Mouse (Mus musculus) thymus, postnatal 4 days (tissue): ENCODE data around the gene Trpc1.
A peak's percentile ranks its signal among the peaks of the same experiment; 100 is the strongest.

ENCODE experiments used
- DNase-seq: peaks from one replicate; pipeline ENCODE4 v3.0.0; 2021

Gene Trpc1

DNA sequence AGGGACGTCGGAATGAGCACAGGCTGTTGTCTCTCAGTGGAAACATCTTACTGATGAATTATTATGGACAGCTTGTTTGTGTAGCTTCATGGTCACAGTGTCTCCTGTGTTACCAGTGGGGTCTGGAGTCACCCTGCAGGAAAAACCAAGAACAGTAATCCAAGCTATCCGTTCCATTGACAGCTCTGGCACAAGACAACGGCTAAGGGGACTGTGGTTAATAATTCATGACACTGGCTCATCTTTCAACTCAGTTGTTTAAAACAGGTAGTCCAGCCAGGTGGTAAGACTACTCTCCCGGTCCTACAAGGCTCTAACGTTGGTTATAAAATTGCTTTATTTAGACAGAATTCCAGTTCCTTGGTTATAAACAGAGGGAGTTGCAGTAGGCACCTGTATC is 53.6 kb downstream of the Trpc1 start:
- no peak for DNase-seq

DNA sequence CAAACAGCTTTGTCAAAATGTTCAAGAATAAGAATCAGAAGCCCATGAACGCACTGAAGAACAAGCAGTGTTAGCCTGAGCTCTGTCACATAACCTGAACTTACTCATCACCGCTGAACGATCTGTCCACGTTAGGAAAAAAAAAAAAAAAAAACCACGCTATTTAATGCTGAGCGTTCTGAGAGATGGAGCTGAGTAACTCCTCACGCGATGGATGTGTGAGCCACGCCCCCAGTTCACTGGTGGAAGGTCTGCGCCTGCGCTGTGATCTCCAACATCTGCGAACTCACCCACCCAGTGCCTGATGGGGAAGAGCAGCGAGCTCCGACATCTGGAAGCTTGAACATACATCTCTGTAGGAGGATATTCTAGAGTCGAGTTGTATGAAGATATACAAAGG is 55.2 kb downstream of the Trpc1 start:
- DNase-seq, result no peak

DNA sequence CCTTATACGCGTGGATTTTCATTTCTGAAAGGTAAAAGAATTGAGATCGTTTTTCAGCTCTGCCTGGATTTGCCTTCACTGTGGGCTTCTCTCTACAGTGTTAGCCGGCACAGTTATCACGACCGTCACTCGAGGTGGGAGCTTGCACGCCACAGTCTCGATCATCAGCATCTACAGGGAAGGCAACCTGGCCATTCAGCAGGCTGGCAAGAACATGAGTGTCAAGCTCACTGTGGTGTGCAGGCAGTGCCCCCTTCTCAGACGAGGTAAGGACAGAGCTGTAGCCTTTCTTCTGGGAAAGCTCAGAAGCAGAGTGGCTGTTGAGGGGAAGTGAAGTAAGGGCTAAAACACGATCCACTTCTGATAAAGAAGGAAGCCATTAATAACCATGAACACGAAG is 55.6 kb downstream of the Trpc1 start:
- DNase-seq, result no peak

DNA sequence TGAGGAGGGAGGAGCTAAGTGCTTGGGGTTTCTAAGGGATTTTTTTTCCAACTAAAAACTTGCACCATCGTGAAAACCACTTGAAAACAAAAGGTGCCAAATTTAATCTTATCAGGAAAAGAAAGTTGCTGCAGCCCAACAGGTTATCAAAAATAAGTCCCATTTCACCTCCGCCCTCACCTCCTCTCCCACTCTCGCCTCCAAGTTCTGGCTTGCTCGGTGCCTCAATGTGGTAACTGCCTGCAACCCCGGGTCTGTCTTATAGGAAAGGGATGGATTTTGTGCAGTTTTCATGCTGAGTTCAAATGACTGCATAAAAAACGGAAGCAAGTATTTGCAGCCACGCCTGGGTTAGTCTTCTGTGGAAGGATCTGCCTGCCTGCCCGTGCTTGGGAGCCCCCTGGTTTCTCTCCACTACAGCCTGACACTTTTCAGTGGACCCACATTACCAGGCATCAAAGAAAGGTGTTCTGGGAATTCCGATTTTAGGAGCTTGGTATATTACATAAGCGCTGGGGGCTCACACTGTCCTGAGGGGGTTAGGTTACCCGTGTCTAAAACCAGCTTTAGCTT is 56.6 kb downstream of the Trpc1 start:
- no peak for DNase-seq

DNA sequence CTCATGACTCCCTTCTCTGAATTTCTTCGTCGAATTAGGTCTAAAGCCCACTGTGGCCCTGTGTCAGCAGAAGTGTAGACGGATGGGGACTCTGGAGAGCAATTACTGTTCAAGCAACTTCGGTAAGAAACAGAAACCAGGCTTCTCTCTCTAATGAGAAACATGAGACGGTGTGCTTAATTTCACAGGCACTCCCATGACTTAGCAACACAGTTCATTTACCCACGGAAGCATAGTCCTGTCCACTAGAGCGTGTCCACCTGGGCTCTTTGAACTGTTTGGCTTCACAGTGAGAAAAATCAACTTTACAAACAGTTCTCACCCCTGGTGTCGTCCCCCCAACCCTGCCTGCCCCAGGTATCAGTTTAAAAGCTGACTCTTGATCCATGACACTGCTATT is 57.4 kb downstream of the Trpc1 start:
- no peak for DNase-seq

DNA sequence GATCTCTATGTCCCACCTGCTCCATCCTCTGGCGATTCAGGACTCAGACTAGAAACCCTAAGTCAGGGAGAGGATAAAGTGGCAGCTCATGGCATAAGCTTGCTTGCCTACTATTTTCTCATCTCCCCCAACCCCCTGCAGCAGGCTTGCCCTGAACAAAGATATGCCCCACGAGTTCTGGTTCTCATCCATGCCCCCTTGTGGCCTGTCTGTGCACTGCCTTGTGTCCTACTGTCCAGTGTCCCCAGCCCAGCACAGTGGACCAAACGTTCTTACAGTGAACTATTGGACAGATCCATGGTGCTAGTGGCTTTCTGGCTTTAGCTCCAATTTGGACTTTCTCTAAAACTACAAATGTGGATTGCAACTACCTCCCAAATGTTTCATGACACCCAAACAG is 62.1 kb downstream of the Trpc1 start:
- peak; percentile 22 for DNase-seq

DNA sequence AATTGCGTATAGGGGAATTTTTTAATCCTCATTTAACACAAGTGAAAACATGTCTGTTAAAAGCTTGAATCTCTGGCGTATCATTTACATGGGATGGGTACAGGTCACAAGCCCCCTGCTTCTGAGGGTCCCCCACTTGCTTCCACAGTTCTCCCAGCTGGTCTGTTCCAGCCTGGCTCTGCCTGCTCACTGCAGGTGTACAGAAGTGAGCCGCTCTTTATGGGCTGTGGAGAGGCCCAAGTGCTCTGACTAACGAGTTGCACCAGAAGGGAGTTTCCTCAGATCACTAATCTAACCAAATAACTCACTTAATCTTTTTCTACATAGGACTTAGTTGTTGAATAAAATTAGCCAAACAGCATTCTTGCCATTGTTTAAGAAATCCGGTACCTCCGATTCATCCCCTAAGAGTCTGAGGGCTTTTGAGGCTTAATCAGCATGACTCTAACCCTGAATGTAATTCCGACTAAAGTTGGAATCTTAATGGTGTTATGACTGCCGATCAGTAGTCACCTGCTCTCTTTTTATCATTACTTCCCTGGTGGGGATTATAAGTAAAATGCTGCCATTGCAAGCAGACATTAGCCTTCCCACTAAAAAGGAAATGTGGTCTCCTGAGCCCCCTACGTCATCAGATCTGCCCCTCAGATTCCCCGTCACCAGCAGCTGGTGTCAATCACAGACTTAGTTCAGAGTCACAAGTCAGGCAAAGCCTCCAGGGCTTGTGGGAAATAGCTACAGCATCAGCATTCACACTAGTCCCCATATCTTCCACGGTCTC is 64.3 kb downstream of the Trpc1 start:
- no peak for DNase-seq

DNA sequence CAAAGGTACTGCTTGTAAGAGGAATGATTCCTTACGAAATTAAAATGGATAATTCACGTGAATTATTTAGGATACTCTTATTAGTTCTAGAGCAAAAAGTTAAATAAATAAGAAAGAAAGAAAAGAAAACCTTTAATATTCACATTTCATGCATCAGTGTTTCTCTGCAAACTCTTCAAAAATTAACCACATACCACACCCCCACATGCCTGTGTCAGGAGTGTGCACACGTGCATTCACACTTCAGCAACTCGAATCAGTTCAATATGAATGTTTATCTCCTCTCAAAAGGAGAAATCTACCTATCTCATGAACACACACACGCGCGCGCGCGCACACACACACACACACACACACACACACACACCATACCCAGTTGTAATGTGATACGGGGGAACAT is 69.5 kb downstream of the Trpc1 start:
- no peak for DNase-seq

DNA sequence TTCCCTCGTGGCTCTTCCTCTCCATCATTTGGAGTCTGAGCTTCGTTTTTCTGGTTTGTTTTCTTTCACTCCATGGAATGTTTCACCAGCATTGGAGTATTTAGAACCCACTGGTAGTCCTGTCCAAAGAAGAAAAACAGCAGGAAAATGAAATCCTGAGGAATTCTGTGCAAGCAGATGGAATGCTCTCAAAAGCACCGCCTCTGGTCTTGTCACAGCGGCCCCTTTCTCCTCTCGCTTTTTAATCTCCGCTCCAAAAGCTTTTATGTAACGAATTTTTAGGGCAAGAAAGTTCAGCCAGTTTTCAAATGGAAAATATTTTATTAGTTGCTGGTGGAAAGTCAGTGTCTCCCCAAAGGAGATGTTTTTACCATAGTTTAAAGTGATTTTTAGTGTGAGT is 70.2 kb downstream of the Trpc1 start:
- DNase-seq, result no peak

DNA sequence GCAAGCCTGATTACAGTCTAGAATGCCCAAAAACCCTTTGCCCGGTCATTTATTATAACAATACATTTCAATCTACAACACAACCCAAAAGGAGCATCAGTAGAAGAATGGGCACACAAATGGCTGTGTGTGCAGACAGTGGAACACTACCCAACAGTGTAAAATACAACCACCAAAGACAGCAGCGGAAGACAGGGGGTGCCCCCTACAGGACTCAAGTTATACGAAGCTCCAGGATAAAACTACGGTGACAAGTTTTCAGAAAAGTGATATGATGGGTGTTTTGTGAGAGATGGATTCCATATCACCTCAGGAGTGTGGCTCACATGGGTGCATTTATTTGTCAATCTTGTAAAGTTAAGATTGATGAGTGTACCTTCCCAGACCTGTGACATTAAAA is 74.2 kb downstream of the Trpc1 start:
- DNase-seq, result no peak

DNA sequence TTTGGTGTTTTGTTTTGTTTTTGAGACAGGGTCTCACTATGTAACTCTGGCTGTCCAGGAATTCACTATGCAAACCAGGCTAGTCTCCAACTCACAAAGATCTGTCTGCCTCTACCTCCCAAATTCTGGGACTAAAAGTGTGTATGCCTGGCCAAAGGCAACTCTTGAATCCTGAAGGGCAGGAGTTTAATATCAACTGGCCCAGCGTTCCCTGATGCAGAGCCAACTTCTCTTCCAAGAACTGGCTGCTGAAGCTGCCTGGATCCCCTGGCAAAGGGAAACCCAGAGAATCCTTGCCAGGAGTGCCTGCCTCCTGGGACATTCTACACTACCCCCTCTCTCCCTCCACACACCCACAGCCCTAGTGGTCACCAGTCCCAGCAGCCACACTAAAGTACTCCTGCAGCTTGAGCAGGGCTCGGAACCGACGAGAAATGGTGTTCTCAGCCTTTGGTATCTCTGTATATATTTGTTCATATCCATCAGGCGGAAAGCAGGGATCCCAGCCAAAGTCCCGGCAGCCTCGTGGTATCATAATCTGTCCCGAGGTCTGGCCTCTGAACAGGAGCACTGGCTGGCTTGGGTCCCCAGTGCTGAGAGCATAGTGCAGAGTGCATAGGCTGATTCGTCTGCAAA is 75.0 kb downstream of the Trpc1 start:
- no peak for DNase-seq

DNA sequence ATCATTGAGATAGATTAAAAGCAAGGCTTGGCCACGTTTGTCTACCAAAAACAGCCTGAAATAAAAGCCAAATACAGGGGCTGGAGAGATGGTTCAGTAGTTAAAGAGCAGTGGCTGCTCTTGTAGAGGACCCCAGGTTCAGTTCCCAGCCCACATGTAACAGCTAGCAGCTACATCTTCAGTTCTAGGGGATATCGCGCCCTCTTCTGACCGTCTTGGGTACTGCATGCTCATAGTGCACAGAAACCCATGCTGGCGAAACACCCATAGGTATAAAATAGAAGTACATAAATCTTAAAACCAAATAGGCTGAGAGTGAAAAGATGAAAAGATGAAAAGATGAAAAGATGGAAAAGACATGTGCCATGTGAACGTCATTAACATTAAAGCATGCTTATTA is 77.4 kb downstream of the Trpc1 start:
- no peak for DNase-seq

DNA sequence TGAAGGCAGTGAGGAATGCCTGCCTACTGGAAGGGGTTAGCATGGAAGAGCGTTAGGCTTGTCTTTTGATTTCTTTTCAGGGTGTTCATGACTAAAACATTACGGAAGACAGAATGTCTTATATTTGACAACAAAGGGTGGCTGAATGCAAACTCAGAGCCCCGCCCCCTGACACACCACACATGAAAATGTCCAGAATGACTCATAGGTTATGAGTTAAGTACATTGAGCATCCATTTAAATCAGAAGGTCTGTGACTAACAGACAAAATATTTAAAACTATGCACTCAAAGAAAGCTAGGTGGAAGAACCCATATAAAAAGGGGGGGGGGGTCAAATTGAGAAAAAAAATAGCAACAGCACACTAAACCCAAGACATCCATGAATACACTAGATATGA is 77.8 kb downstream of the Trpc1 start:
- no peak for DNase-seq

DNA sequence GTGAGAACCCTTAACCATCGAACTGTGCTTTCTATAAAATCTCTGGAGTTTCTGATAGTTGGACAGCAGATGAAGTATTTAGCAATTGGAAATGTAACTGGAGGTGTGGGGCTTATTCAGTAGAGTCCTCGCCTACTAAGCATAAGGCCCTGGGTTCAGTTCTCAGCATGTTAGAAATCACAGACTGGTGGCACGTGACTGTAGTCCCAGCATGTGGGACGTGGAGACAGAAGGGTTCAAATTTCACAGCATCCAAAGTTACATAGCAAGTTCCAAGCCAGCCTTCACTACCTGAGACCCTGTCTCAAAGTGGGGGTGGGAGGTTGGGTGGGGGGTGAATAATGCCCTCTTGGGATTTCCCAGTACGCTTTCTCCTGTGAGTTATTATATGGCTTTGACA is 81.9 kb downstream of the Trpc1 start:
- no peak for DNase-seq

DNA sequence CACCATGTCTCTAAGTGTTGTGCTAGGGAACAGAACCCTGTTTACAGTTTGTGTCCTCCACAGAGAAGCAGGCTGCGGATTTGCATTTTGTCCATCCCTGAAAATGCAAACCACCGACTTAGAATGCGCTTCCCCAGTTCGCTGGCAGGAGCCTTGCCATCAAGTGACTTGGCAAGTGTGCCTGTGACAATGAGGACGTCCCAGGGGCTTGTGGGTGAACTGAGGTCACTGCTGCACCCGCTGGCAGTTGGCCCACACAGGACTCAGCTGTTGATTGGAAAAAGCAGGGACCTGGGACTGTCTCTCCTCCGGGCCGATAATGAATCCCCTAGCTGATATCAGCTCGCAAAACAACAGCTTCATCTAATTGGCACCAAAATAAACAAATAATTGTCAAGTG is 82.3 kb downstream of the Trpc1 start:
- DNase-seq, result no peak

DNA sequence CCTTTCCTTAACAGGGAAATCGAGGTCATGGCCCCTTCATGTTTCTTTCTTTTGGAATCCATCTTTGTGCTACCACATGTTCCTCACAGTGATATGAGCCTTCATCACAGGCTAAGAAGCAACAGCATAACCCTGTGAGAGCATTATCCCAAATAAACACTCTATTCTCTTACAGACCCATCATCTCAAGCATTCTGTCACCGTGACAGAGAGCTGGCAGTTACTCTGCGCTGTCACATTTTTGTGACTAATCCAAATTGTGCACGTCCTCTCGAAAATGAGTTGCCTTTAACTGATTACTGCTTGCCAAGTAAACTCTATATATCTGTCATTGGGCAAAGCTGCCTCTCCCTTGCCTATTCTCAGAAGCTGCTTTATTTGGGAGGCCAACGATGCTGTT is 84.3 kb downstream of the Trpc1 start:
- no peak for DNase-seq

DNA sequence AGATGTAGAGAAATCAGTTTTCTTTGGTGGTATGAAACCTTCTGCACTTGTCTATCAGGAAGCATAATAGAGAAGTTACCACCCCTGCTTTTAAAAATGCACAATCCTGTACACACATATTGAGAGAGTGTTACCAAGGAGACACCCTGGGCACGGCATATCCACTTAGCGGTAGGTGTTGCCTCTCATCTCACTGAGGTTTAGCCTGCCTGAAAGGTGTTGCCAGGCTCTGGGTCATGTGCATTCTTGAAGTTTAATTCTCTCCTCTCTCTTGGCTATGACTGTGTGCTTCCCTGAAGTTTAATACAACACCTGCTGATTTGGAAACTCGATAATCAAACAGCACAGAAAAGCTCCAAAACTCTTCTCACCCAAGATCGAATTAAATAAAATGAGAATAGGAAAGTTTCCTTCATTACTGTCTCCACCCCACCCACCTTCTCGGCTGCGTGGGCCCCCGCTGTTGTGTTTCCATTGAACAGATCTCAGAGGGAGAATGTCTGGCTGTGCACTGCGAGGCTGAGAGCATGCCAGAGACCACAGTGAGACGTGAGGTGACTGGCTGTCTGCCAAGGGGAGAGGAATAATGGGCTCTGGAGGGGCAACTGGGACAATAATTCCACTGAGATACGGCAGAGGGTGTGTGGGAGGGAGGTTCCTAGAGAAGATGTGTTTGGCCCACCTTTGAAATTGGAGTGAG is 85.7 kb downstream of the Trpc1 start:
- no peak for DNase-seq

DNA sequence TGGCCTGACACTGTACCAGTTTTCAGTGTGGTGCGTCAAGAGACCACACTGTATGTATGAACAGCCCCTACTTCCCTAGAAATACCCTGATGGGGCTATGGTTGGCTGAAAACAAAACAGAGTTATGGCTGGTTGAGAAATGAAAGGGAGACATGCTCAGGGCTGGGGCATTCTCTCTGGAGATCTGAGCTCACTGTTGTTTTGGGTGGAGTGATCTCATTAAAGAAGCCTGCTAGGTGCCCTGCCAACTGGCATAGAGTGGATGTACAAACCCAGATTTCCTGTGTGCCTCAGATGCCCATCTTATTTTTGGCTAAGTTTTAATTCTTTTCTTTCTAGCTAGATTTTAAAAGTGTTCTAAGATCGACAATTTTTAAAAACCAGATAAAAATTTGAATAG is 92.2 kb downstream of the Trpc1 start:
- no peak for DNase-seq
